Comparison of ENCODE assay signal across 9 mouse cellular contexts in genomic region chr2:35811801-35812560, GRCm38 (mm10).
DNase-seq lines count a peak whose midpoint lies in the region; ATAC-seq and TF ChIP-seq lines count a peak whose summit lies in the region.
"Had no signal": no experiment of that assay in that cellular context is flagged by ENCODE, and none has a peak within 500 bp of the region (broad histone marks: within the 10 kb centered on the region; RNA-seq: fewer than 3 reads in every experiment).

No protein-coding gene starts in this region.

- H3K27me3 ChIP-seq in hindbrain, embryonic 16.5 days (replicated peaks; ENCODE audit: control insufficient read depth, insufficient read depth, low read length), result no peaks in the 10 kb centered on the region
- H3K27me3 ChIP-seq in hindbrain, embryonic 11.5 days (ENCODE audit: control insufficient read depth, insufficient read depth, low read length), result no peaks in the 10 kb centered on the region
- H3K27me3 ChIP-seq in stomach, postnatal 0 days (ENCODE audit: control insufficient read depth, insufficient read depth, low read length), result no peaks in the 10 kb centered on the region
- H3K27me3 ChIP-seq: megakaryocyte, embryonic 14.5 days had no signal

- H3K36me3 ChIP-seq in hindbrain, embryonic 16.5 days (ENCODE audit: control insufficient read depth, insufficient read depth, low read length), result no peaks in the 10 kb centered on the region
- H3K36me3 ChIP-seq in hindbrain, embryonic 11.5 days (ENCODE audit: control insufficient read depth, insufficient read depth, low read length), result no peaks in the 10 kb centered on the region
- H3K36me3 ChIP-seq in stomach, postnatal 0 days (ENCODE audit: control insufficient read depth, insufficient read depth, low read length), result no peaks in the 10 kb centered on the region

- H3K9me3 ChIP-seq in hindbrain, embryonic 16.5 days (ENCODE audit: control insufficient read depth, low read length), result no peaks in the 10 kb centered on the region
- no peaks in the 10 kb centered on the region for H3K9me3 ChIP-seq in hindbrain, embryonic 11.5 days (ENCODE audit: control insufficient read depth, low read length)
- H3K9me3 ChIP-seq in stomach, postnatal 0 days (ENCODE audit: control insufficient read depth, low read length), result no peaks in the 10 kb centered on the region
- H3K9me3 ChIP-seq: megakaryocyte, embryonic 14.5 days had no signal

- no peak overlapping the region for H3K9ac ChIP-seq in hindbrain, embryonic 16.5 days (ENCODE audit: low read depth, low read length)
- H3K9ac ChIP-seq in hindbrain, embryonic 11.5 days (ENCODE audit: low read depth, low read length), result no peak overlapping the region
- H3K9ac ChIP-seq in stomach, postnatal 0 days (ENCODE audit: low read length), result no peak overlapping the region

- no peak for TF ChIP-seq CTCF in stomach, postnatal 0 days (IDR thresholded peaks at IDR 0.05; ENCODE audit: low read depth)

- no peak overlapping the region for H3K4me2 ChIP-seq in hindbrain, embryonic 16.5 days (ENCODE audit: low read length)
- no peak overlapping the region for H3K4me2 ChIP-seq in hindbrain, embryonic 11.5 days (replicated peaks; ENCODE audit: low read depth, low read length)
- H3K4me2 ChIP-seq in stomach, postnatal 0 days (replicated peaks; ENCODE audit: low read depth), result no peak overlapping the region

- no peak overlapping the region for H3K4me3 ChIP-seq in hindbrain, embryonic 16.5 days (ENCODE audit: low read length)
- no peak overlapping the region for H3K4me3 ChIP-seq in hindbrain, embryonic 11.5 days (ENCODE audit: low read depth, low read length)
- no peak overlapping the region for H3K4me3 ChIP-seq in stomach, postnatal 0 days (ENCODE audit: low read depth, low read length)
- H3K4me3 ChIP-seq: megakaryocyte, embryonic 14.5 days had no signal

- WGBS in hindbrain, embryonic 16.5 days, result 59% methylated on average over 14 of the region's 14 CpGs
- 77% methylated on average over 14 of the region's 14 CpGs for WGBS in hindbrain, embryonic 11.5 days
- WGBS in stomach, postnatal 0 days, result 55% methylated on average over 14 of the region's 14 CpGs

- peaks cover 11% of the 10 kb centered on the region for H3K4me1 ChIP-seq in hindbrain, embryonic 16.5 days (ENCODE audit: control insufficient read depth, insufficient read depth, low read depth, low read length)
- H3K4me1 ChIP-seq in hindbrain, embryonic 11.5 days (replicated peaks; ENCODE audit: control insufficient read depth, insufficient read depth, low read length), result no peaks in the 10 kb centered on the region
- no peaks in the 10 kb centered on the region for H3K4me1 ChIP-seq in stomach, postnatal 0 days (replicated peaks; ENCODE audit: control insufficient read depth, insufficient read depth)

- H3K27ac ChIP-seq in hindbrain, embryonic 16.5 days (ENCODE audit: low read depth, low read length), result no peak overlapping the region
- H3K27ac ChIP-seq in hindbrain, embryonic 11.5 days (ENCODE audit: low read depth, low read length), result no peak overlapping the region
- H3K27ac ChIP-seq in stomach, postnatal 0 days (replicated peaks), result no peak overlapping the region

- TF ChIP-seq EP300 in stomach, postnatal 0 days (optimal IDR thresholded peaks at IDR 0.05), result no peak

- peak; percentile 18; the same call in 1 of the 2 replicates for ATAC-seq in hindbrain, embryonic 16.5 days
- no peak for ATAC-seq in hindbrain, embryonic 11.5 days (ENCODE audit: low FRiP score)
- ATAC-seq in stomach, postnatal 0 days (ENCODE audit: low FRiP score, low TSS enrichment), result no peak

- no peak for DNase-seq in hindbrain, embryonic 11.5 days (ENCODE audit: low spot score)
- DNase-seq in ovary, adult 18-20 months (ENCODE audit: low spot score), result peak; percentile 36
- no peak for DNase-seq in ovary, postnatal 10 days (ENCODE audit: low spot score)
- DNase-seq in adrenal gland, postnatal 14 days, result peak; percentile 90
- peak; percentile 53 for DNase-seq in retina, embryonic 14.5 days (ENCODE audit: low spot score)
- no peak for DNase-seq in stomach, postnatal 0 days (ENCODE audit: low spot score)
- no peak for DNase-seq in cerebellum, postnatal 4 days (ENCODE audit: low spot score in 2 of 2)

Comparison
In these comparisons a context has a peak if more than half of its experiments do, and no peak if none do; other contexts are left out.
1. DNase-seq: peak in ovary, adult 18-20 months (single experiment), adrenal gland, postnatal 14 days (single experiment) and retina, embryonic 14.5 days (single experiment); none in hindbrain, embryonic 11.5 days (single experiment), ovary, postnatal 10 days (single experiment), stomach, postnatal 0 days (single experiment) and cerebellum, postnatal 4 days (0 of 2).